Mouse (Mus musculus) bone marrow, adult 2 months (tissue): ENCODE results near the gene Baat.

Source experiments
- CTCF ChIP-seq: fragments of 200-500 bp; IDR thresholded peaks from 2 replicates; pipeline ENCODE4 v1.5.1; 2011; ENCODE audit warnings: low read length, control low read depth; ENCODE audit not compliant: control insufficient read depth, insufficient read depth
- POLR2A ChIP-seq: fragments of 200-500 bp; IDR thresholded peaks from 2 replicates; pipeline ENCODE4 v1.6.1; 2011; ENCODE audit warnings: low read depth, mild to moderate bottlenecking, control low read depth, low read length, borderline replicate concordance; ENCODE audit not compliant: control insufficient read depth

- no peak for TF ChIP-seq POLR2A
- TF ChIP-seq CTCF, result no peak
These were observed 39.7 kb upstream of the Baat start for GRCm38 (mm10) chr4:49546026-49546425.
